ENCODE assay signal across 8 mouse cellular contexts in the genomic region with DNA sequence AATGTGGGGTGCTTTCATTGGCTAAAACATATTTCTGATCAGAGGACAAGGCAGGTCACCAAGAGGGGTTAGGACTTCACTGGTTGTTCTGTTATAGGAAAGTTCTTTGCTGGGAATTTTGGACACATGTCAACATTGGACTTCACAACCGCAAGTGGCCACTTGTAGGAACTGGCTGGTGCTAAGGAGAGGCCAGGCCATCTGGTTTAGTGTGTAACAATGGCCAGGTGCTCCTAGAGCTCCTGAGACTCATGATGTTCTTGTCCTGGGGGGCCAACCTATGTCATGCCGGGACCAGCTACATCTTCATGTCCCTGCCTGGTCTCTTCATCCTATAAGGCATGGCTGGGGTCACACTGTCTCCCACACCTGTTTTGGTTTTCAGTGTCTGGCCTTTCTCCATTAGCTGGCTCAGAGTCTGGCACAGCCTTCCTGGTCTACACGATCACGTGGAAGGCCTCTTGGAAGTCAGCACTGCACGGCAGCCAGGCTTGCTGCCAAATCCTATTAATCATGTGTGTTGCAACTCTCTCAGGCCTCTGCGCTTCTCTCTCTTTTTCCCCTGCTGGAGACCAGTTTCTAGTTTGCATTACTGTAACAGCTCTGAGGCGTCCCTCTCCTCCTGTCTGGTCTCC. TPM values are rescaled to one million over a fixed set of nuclear protein-coding genes. Genes with fewer than 3 reads are reported as not detected.
A peak's percentile ranks its signal among the peaks of the same experiment; 100 is the strongest.
DNase-seq lines count a peak whose midpoint lies in the region; ATAC-seq and TF ChIP-seq lines count a peak whose summit lies in the region.

No protein-coding gene starts in this region.

- no peak for TF ChIP-seq CTCF in lung, adult 2 months (IDR thresholded peaks at IDR 0.05; ENCODE audit: insufficient read depth, low read length)

- no peaks in the 10 kb centered on the region for H3K27me3 ChIP-seq in hindbrain, embryonic 11.5 days (ENCODE audit: control insufficient read depth, insufficient read depth, low read length)
- H3K27me3 ChIP-seq in hindbrain, embryonic 10.5 days (ENCODE audit: insufficient read depth, poor library complexity, severe bottlenecking) = no peaks in the 10 kb centered on the region
- peaks cover 5% of the 10 kb centered on the region for H3K27me3 ChIP-seq in embryonic facial prominence, embryonic 13.5 days
- no peaks in the 10 kb centered on the region for H3K27me3 ChIP-seq in heart, embryonic 16.5 days (ENCODE audit: control insufficient read depth, insufficient read depth, low read length)

- H3K9ac ChIP-seq in hindbrain, embryonic 11.5 days (ENCODE audit: low read depth, low read length) = no peak overlapping the region
- no peak overlapping the region for H3K9ac ChIP-seq in embryonic facial prominence, embryonic 13.5 days
- no peak overlapping the region for H3K9ac ChIP-seq in heart, embryonic 16.5 days (ENCODE audit: low read length)

- no peak for DNase-seq in hindbrain, embryonic 11.5 days (ENCODE audit: low spot score)
- DNase-seq in hindbrain, embryonic 10.5 days (ENCODE audit: low spot score) = no peak
- peak; percentile 92 to 94 for DNase-seq in kidney, postnatal 25 days
- DNase-seq in lung, adult 2 months = peak; percentile 72
- DNase-seq in retina, postnatal 1 day = peak; percentile 86
- no peak for DNase-seq in thymus, postnatal 25 days

- no peak overlapping the region for H3K27ac ChIP-seq in hindbrain, embryonic 11.5 days (ENCODE audit: low read depth, low read length)
- H3K27ac ChIP-seq in hindbrain, embryonic 10.5 days = no peak overlapping the region
- peak overlapping the region; percentile 30; the same call in 1 of the 2 replicates for H3K27ac ChIP-seq in embryonic facial prominence, embryonic 13.5 days
- peak overlapping the region; percentile 87 for H3K27ac ChIP-seq in heart, embryonic 16.5 days (ENCODE audit: low read length)

- peak; percentile 47; the same call in 1 of the 2 replicates for ATAC-seq in hindbrain, embryonic 11.5 days (ENCODE audit: low FRiP score)
- peak; percentile 65 for ATAC-seq in embryonic facial prominence, embryonic 13.5 days (ENCODE audit: insufficient number of reproducible peaks, insufficient read depth, low FRiP score, low TSS enrichment, low read depth)
- ATAC-seq in heart, embryonic 16.5 days (replicated peaks; ENCODE audit: extremely low read depth, insufficient read depth, low FRiP score) = peak; percentile 93

- no peaks in the 10 kb centered on the region for H3K36me3 ChIP-seq in hindbrain, embryonic 11.5 days (ENCODE audit: control insufficient read depth, insufficient read depth, low read length)
- H3K36me3 ChIP-seq in hindbrain, embryonic 10.5 days = peaks cover 5% of the 10 kb centered on the region; the same call in 1 of the 2 replicates
- H3K36me3 ChIP-seq in embryonic facial prominence, embryonic 13.5 days = no peaks in the 10 kb centered on the region
- H3K36me3 ChIP-seq in heart, embryonic 16.5 days (ENCODE audit: control insufficient read depth, insufficient read depth) = no peaks in the 10 kb centered on the region

- no peaks in the 10 kb centered on the region for H3K9me3 ChIP-seq in hindbrain, embryonic 11.5 days (ENCODE audit: control insufficient read depth, low read length)
- H3K9me3 ChIP-seq in hindbrain, embryonic 10.5 days = no peaks in the 10 kb centered on the region
- H3K9me3 ChIP-seq in embryonic facial prominence, embryonic 13.5 days = no peaks in the 10 kb centered on the region
- no peaks in the 10 kb centered on the region for H3K9me3 ChIP-seq in heart, embryonic 16.5 days (replicated peaks; ENCODE audit: control insufficient read depth, low read length)

- no peaks in the 10 kb centered on the region for H3K4me1 ChIP-seq in hindbrain, embryonic 11.5 days (replicated peaks; ENCODE audit: control insufficient read depth, insufficient read depth, low read length)
- H3K4me1 ChIP-seq in hindbrain, embryonic 10.5 days (replicated peaks) = 0 out of 2 replicates have a peak, but pooled peaks cover 9% of the 10 kb centered on the region
- peaks cover 27% of the 10 kb centered on the region for H3K4me1 ChIP-seq in embryonic facial prominence, embryonic 13.5 days
- H3K4me1 ChIP-seq in heart, embryonic 16.5 days (ENCODE audit: control insufficient read depth, insufficient read depth, low read length) = peaks cover 22% of the 10 kb centered on the region
- H3K4me1 ChIP-seq in lung, adult 2 months (ENCODE audit: control insufficient read depth, insufficient read depth, low read length) = no peaks in the 10 kb centered on the region

- TF ChIP-seq POLR2A in lung, adult 2 months (IDR thresholded peaks at IDR 0.05; ENCODE audit: borderline replicate concordance, extremely low read depth, low read depth, low read length) = no peak

- no peak overlapping the region for H3K4me3 ChIP-seq in hindbrain, embryonic 11.5 days (ENCODE audit: low read depth, low read length)
- H3K4me3 ChIP-seq in hindbrain, embryonic 10.5 days = no peak overlapping the region
- no peak overlapping the region for H3K4me3 ChIP-seq in embryonic facial prominence, embryonic 13.5 days
- no peak overlapping the region for H3K4me3 ChIP-seq in heart, embryonic 16.5 days (ENCODE audit: low read length)
- no peak overlapping the region for H3K4me3 ChIP-seq in lung, adult 2 months (replicated peaks; ENCODE audit: extremely low read depth, low read depth, low read length)

- 57% methylated on average over 7 of the region's 7 CpGs for WGBS in hindbrain, embryonic 11.5 days
- WGBS in hindbrain, embryonic 10.5 days = 58% methylated on average over 7 of the region's 7 CpGs
- WGBS in embryonic facial prominence, embryonic 13.5 days = 36% methylated on average over 7 of the region's 7 CpGs
- 19% methylated on average over 7 of the region's 7 CpGs for WGBS in heart, embryonic 16.5 days
- 20% methylated on average over 7 of the region's 7 CpGs for WGBS in lung, adult 2 months

- H3K4me2 ChIP-seq in hindbrain, embryonic 11.5 days (replicated peaks; ENCODE audit: low read depth, low read length) = no peak overlapping the region
- H3K4me2 ChIP-seq in embryonic facial prominence, embryonic 13.5 days = no peak overlapping the region
- no peak overlapping the region for H3K4me2 ChIP-seq in heart, embryonic 16.5 days (ENCODE audit: low read depth, low read length)

RNA-seq across cellular contexts. Expression of a gene that starts 55.9 kb away (rescaled TPM):
- polyA plus RNA-seq in hindbrain, embryonic 11.5 days (2014; fragmentation: Nextera tagmentation; extraction: Ambion mirVana) = 7.0 and 8.5 TPM in 2 replicates
- 3.9 and 4.9 TPM in 2 replicates for polyA plus RNA-seq in hindbrain, embryonic 10.5 days (2016; fragmentation: Nextera tagmentation; extraction: Ambion mirVana)
- 3.5 and 4.8 TPM in 2 replicates for polyA plus RNA-seq in embryonic facial prominence, embryonic 13.5 days (2015; fragmentation: Nextera tagmentation; extraction: Ambion mirVana)
- 0.77 and 3.0 TPM in 2 replicates for polyA plus RNA-seq in heart, embryonic 16.5 days (2015; fragmentation: Nextera tagmentation; extraction: Ambion mirVana)
- 97.0 and 99.9 TPM in 2 replicates for polyA plus RNA-seq in lung, adult 2 months (2012; rRNA removed)

Comparison
In these comparisons a context has a peak if more than half of its experiments do, and no peak if none do; other contexts are left out.
1. DNase-seq: peak in kidney, postnatal 25 days (2 of 2), lung, adult 2 months (single experiment) and retina, postnatal 1 day (single experiment); none in hindbrain, embryonic 11.5 days (single experiment), hindbrain, embryonic 10.5 days (single experiment) and thymus, postnatal 25 days (single experiment).
2. H3K27ac ChIP-seq: peak in embryonic facial prominence, embryonic 13.5 days (single experiment) and heart, embryonic 16.5 days (single experiment); none in hindbrain, embryonic 11.5 days (single experiment) and hindbrain, embryonic 10.5 days (single experiment).
3. RNA of a gene that starts 55.9 kb away (polyA plus RNA-seq): 97.0 to 99.9 TPM in lung, adult 2 months; 7.0 to 8.5 TPM in hindbrain, embryonic 11.5 days, 3.9 to 4.9 TPM in hindbrain, embryonic 10.5 days, 3.5 to 4.8 TPM in embryonic facial prominence, embryonic 13.5 days and 0.77 to 3.0 TPM in heart, embryonic 16.5 days; every median in the first group is over 10 times any median in the second.
4. Peak in every context shown above with its lines, with median percentiles within 50 percentile points of each other: ATAC-seq.